In the genomic region with DNA sequence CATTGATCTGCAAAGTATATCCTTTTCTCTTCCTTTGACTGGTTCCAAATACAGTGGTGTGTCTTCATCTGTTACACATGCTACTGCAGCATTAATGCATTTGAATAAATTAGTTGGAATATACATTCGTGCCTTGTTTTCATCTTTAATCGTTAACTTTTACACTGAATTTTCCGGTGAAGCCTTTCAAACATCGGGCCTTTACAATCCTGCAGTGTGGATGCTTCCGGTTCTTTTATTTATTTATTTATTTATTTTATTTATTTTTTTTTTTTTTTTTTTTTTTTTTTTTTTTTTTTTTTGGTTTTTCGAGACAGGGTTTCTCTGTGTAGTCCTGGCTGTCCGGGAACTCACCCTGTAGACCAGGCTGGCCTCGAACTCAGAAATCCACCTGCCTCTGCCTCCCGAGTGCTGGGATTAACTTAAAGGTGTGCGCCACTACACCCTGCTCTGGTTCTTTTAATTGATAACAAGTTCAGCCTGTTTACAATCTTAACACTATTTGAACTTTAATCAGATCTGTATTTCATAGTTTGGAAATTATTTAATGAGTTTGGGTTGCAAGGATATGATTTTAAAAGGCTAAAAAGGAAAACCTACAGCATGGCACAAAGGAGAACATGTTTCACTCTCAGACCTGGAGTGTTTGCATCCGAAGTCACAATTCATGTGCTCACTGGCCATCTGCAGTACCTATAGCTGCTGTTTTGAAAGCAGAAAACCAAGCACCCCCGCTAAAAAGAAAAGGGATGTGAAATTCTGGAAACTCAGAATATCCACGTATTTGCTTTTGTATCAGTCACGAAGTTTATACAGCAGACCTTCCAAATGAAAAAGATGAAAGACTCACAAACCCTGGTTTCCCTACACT, we compare ENCODE assay signal across 8 mouse cellular contexts. TPM values are rescaled to one million over a fixed set of nuclear protein-coding genes. Genes with fewer than 3 reads are reported as not detected.
DNase-seq lines count a peak whose midpoint lies in the region; ATAC-seq and TF ChIP-seq lines count a peak whose summit lies in the region.

No protein-coding gene starts in this region.

- peak overlapping the region; percentile 87 for H3K4me2 ChIP-seq in liver, embryonic 13.5 days

- H3K36me3 ChIP-seq in thymus, adult 2 months (ENCODE audit: control insufficient read depth, insufficient read depth, low read length), result peaks cover 25% of the 10 kb centered on the region
- peaks cover 39% of the 10 kb centered on the region for H3K36me3 ChIP-seq in liver, embryonic 13.5 days

- no peak for TF ChIP-seq CTCF in cerebellum, adult 2 months (IDR thresholded peaks at IDR 0.05; ENCODE audit: borderline replicate concordance, insufficient read depth, low read depth, low read length)
- no peak for TF ChIP-seq CTCF in thymus, adult 2 months (IDR thresholded peaks at IDR 0.05; ENCODE audit: borderline replicate concordance, control insufficient read depth, extremely low read depth, insufficient read depth, low read length, poor library complexity)

- DNase-seq in cerebellum, adult 2 months, result no peak
- no peak for DNase-seq in cerebellum, postnatal 10 days
- DNase-seq in thymus, adult 2 months, result no peak
- DNase-seq in thymus, postnatal 36 days, result no peak
- DNase-seq in liver, embryonic 13.5 days, result no peak
- no peak for DNase-seq in urinary bladder, postnatal 25 days (ENCODE audit: low spot score)
- no peak for DNase-seq in adrenal gland, postnatal 14 days
- no peak for DNase-seq in layer of hippocampus, postnatal 25 days (ENCODE audit: extremely low spot score in 1 of 2, low spot score in 1 of 2)

- no peaks in the 10 kb centered on the region for H3K27me3 ChIP-seq in cerebellum, adult 2 months (ENCODE audit: control insufficient read depth, insufficient read depth, low read length)
- no peaks in the 10 kb centered on the region for H3K27me3 ChIP-seq in thymus, adult 2 months (ENCODE audit: control insufficient read depth, insufficient read depth, low read length)
- no peaks in the 10 kb centered on the region for H3K27me3 ChIP-seq in liver, embryonic 13.5 days

- H3K27ac ChIP-seq in cerebellum, adult 2 months (ENCODE audit: insufficient read depth, low read length), result no peak overlapping the region
- H3K27ac ChIP-seq in thymus, adult 2 months (ENCODE audit: control insufficient read depth, insufficient read depth, low read length), result no peak overlapping the region
- H3K27ac ChIP-seq in liver, embryonic 13.5 days, result peak overlapping the region; percentile 89

- no peaks in the 10 kb centered on the region for H3K9me3 ChIP-seq in liver, embryonic 13.5 days (replicated peaks)

- TF ChIP-seq POLR2A in cerebellum, adult 2 months (IDR thresholded peaks at IDR 0.05; ENCODE audit: borderline replicate concordance, insufficient read depth, low read length), result no peak
- no peak for TF ChIP-seq POLR2A in thymus, adult 2 months (IDR thresholded peaks at IDR 0.05; ENCODE audit: control insufficient read depth, extremely low read depth, insufficient read depth, low read length, poor library complexity)

- no peaks in the 10 kb centered on the region; the same call in 1 of the 2 replicates for H3K4me1 ChIP-seq in cerebellum, adult 2 months (ENCODE audit: control insufficient read depth, insufficient read depth, low read length)
- peaks cover 2% of the 10 kb centered on the region for H3K4me1 ChIP-seq in thymus, adult 2 months (replicated peaks; ENCODE audit: control insufficient read depth, insufficient read depth, low read length)
- peaks cover 62% of the 10 kb centered on the region for H3K4me1 ChIP-seq in liver, embryonic 13.5 days (replicated peaks)

- 60% methylated on average over 14 of the region's 14 CpGs for WGBS in cerebellum, adult 2 months
- 64% methylated on average over 14 of the region's 14 CpGs for WGBS in thymus, adult 2 months
- 54% methylated on average over 14 of the region's 14 CpGs for WGBS in liver, embryonic 13.5 days (ENCODE audit: insufficient replicate concordance)

- H3K4me3 ChIP-seq in cerebellum, adult 2 months (replicated peaks; ENCODE audit: insufficient read depth, low read depth, low read length), result peak overlapping the region; percentile 72
- H3K4me3 ChIP-seq in thymus, adult 2 months (ENCODE audit: control insufficient read depth, insufficient read depth, low read length), result peak overlapping the region; percentile 86; the same call in 1 of the 2 replicates
- peak overlapping the region; percentile 93 for H3K4me3 ChIP-seq in liver, embryonic 13.5 days (replicated peaks)

- peak; percentile 53 for ATAC-seq in liver, embryonic 13.5 days (ENCODE audit: low read depth)

- peak overlapping the region; percentile 96 for H3K9ac ChIP-seq in liver, embryonic 13.5 days

RNA-seq across cellular contexts. Expression of a gene that starts 0.6 kb away (rescaled TPM):
- 89.4 and 96.4 TPM in 2 replicates for polyA plus RNA-seq in cerebellum, adult 2 months (2012; rRNA removed)
- polyA plus RNA-seq in thymus, adult 2 months (2012; rRNA removed), result 48.1 and 53.5 TPM in 2 replicates
- 159 and 169 TPM in 2 replicates for polyA plus RNA-seq in liver, embryonic 13.5 days (2015; fragmentation: Nextera tagmentation; extraction: Ambion mirVana)
- total RNA-seq in adrenal gland, postnatal 14 days (2021), result 76.2 and 84.8 TPM in 2 replicates
- total RNA-seq in layer of hippocampus, postnatal 25 days (2021), result 10 to 100 TPM; 48.4 to 69.2 TPM

RNA-seq across cellular contexts. Expression of a gene that starts 22.5 kb away (rescaled TPM):
- polyA plus RNA-seq in cerebellum, adult 2 months (2012; rRNA removed), result 43.7 and 46.1 TPM in 2 replicates
- polyA plus RNA-seq in thymus, adult 2 months (2012; rRNA removed), result 37.6 and 47.0 TPM in 2 replicates
- polyA plus RNA-seq in liver, embryonic 13.5 days (2015; fragmentation: Nextera tagmentation; extraction: Ambion mirVana), result 51.4 and 55.3 TPM in 2 replicates
- 97.8 and 100 TPM in 2 replicates for total RNA-seq in adrenal gland, postnatal 14 days (2021)
- 10 to 100 TPM; 36.5 to 37.0 TPM for total RNA-seq in layer of hippocampus, postnatal 25 days (2021)

RNA-seq across cellular contexts. Expression of a gene that starts 26.1 kb away (rescaled TPM):
- polyA plus RNA-seq in cerebellum, adult 2 months (2012; rRNA removed), result not detected in 2 replicates
- polyA plus RNA-seq in thymus, adult 2 months (2012; rRNA removed), result 0.04 TPM in 1 of 2 replicates, not detected in the other
- 0.09 TPM in 1 of 2 replicates, not detected in the other for polyA plus RNA-seq in liver, embryonic 13.5 days (2015; fragmentation: Nextera tagmentation; extraction: Ambion mirVana)
- total RNA-seq in adrenal gland, postnatal 14 days (2021), result not detected in 2 replicates
- total RNA-seq in layer of hippocampus, postnatal 25 days (2021), result not detected
